Mouse (Mus musculus): ENCODE data around the gene Gm20388.

DNA sequence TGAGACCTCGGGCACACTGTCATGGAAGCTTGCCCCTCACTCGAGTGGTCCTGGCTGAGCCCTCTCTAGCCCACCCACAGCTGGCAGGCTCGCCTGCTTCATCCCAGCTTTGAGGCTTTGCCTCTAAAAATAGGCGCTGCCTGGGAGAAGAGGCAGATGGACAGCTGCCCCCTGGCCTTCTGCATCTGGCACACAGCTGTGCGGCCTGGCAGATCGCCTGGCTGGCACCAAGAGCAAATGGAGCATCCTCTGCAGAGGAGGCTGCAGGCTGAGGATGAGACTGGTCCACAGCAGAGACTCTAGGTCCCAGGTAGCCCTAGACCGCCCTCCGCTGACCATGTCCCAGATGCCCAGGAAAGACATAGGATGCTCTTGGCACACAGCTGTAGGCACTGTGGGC is 2805.9 kb downstream of the Gm20388 start:
- no peak for TF ChIP-seq CTCF (IDR thresholded peaks at IDR 0.05; ENCODE audit: low read depth)
- no peak for TF ChIP-seq EP300 (IDR thresholded peaks at IDR 0.05; ENCODE audit: low read depth)

Measured in liver, embryonic 14.5 days (tissue).